Mouse (Mus musculus): Measurements from ENCODE around the gene Ppp4r4. TPM values are rescaled to one million over a fixed set of nuclear protein-coding genes. Genes with fewer than 3 reads are reported as not detected.

Gene Ppp4r4
- total RNA-seq, 1 experiment from 2014 or later = 0.12 TPM

Other genes with a start within 250 kb of the Ppp4r4 start
- gene Fam181a, start 221.3 kb upstream of the Ppp4r4 start, total RNA-seq (2017) = not detected in 2 replicates
- not detected in 2 replicates for gene Asb2, start 176.3 kb upstream of the Ppp4r4 start, total RNA-seq (2017)
- gene Otub2, start 143.6 kb upstream of the Ppp4r4 start, total RNA-seq (2017) = 2.8 TPM in 2 replicates
- 1.6 and 2.3 TPM in 2 replicates for gene 9330161L09Rik, start 124.5 kb upstream of the Ppp4r4 start, total RNA-seq (2017)
- 136 and 137 TPM in 2 replicates for gene Ddx24, start 106.5 kb upstream of the Ppp4r4 start, total RNA-seq (2017)
- gene Ifi27, start 98.1 kb upstream of the Ppp4r4 start, total RNA-seq (2017) = 91.4 and 117 TPM in 2 replicates
- 264 and 315 TPM in 2 replicates for gene Ifi27l2a, start 88.6 kb upstream of the Ppp4r4 start, total RNA-seq (2017)
- gene Ifi27l2b, start 75.1 kb upstream of the Ppp4r4 start, total RNA-seq (2017) = not detected in 2 replicates
- gene Serpina10, start 99.2 kb downstream of the Ppp4r4 start, total RNA-seq (2017) = not detected in 2 replicates
- gene Serpina6, start 124.9 kb downstream of the Ppp4r4 start, total RNA-seq (2017) = not detected in 2 replicates
- not detected in 2 replicates for gene Serpina16, start 143.9 kb downstream of the Ppp4r4 start, total RNA-seq (2017)
- not detected in 2 replicates for gene Serpina1f, start 163.2 kb downstream of the Ppp4r4 start, total RNA-seq (2017)
- not detected in 2 replicates for gene Serpina1d, start 241.3 kb downstream of the Ppp4r4 start, total RNA-seq (2017)